Mouse (Mus musculus): ENCODE results near the gene Pafah1b3. TPM values are rescaled to one million over a fixed set of nuclear protein-coding genes. Genes with fewer than 3 reads are reported as not detected.

Pafah1b3 gene
- polyA plus RNA-seq, 1 experiment = 37.1 TPM

DNA sequence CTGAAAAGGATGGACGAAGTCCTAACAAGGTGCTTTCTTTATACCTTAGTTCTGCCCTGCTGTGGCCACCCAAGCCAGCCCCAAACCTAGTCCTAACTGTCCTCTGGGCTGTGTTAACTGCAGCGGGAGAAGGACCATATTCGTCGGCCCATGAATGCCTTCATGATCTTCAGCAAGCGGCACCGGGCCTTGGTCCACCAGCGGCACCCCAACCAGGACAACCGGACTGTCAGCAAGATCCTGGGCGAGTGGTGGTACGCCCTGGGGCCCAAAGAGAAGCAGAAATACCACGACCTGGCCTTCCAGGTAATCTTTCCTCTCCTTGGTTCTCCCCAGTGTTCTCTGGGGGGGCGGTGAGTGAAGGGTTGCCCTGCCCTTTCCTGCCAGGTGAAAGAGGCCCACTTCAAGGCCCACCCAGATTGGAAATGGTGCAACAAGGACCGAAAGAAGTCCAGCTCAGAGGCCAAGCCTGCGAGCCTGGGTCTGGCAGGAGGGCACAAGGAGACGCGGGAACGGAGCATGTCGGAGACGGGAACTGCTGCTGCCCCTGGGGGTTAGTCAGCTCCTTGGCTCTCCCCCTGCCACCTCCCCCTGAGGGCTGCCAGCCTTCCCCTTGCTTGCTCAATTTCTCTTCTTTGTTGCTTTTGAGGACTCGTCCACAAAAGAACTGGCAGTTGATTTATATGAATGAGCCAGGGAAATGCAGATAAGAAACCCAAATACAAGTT is 12.1 kb downstream of the Pafah1b3 start:
- no peaks in the 10 kb centered on the region for H3K27me3 ChIP-seq (ENCODE audit: control insufficient read depth, insufficient read depth, low read length)
- no peak overlapping the region for H3K4me3 ChIP-seq (ENCODE audit: control insufficient read depth, low read depth, low read length)
- peaks cover 5% of the 10 kb centered on the region for H3K36me3 ChIP-seq (ENCODE audit: control insufficient read depth, insufficient read depth, low read length)
- no peak overlapping the region for H3K27ac ChIP-seq (ENCODE audit: control insufficient read depth, insufficient read depth, low read depth, low read length)
- TF ChIP-seq POLR2A (IDR thresholded peaks at IDR 0.05; ENCODE audit: control insufficient read depth, low read depth, low read length) (no peak), CTCF (IDR thresholded peaks at IDR 0.05; ENCODE audit: control insufficient read depth, insufficient read depth, insufficient replicate concordance, low read depth, low read length) (no peak)
- peaks cover 24% of the 10 kb centered on the region for H3K4me1 ChIP-seq (ENCODE audit: control insufficient read depth, insufficient read depth, low read length)

DNA sequence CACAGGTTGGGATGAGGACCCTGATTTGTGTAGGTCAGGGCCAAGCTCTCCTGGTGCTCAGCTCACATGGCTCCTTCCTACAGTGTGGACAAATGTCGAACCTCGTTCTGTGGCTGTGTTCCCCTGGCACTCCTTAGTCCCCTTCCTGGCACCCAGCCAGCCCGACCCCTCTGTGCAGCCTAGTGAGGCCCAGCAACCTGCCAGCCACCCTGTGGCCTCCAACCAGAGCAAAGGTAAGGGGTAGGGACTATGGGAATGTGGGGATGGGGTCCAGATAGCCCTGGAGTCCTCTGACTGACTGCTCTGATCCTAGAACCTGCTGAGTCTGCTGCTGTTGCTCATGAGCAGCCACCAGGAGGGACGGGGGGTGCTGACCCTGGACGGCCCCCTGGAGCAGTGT is 13.0 kb downstream of the Pafah1b3 start:
- Histone ChIP-seq H3K4me1 (ENCODE audit: control insufficient read depth, insufficient read depth, low read length) (peaks cover 33% of the 10 kb centered on the region), H3K36me3 (ENCODE audit: control insufficient read depth, insufficient read depth, low read length) (peaks cover 5% of the 10 kb centered on the region)

DNA sequence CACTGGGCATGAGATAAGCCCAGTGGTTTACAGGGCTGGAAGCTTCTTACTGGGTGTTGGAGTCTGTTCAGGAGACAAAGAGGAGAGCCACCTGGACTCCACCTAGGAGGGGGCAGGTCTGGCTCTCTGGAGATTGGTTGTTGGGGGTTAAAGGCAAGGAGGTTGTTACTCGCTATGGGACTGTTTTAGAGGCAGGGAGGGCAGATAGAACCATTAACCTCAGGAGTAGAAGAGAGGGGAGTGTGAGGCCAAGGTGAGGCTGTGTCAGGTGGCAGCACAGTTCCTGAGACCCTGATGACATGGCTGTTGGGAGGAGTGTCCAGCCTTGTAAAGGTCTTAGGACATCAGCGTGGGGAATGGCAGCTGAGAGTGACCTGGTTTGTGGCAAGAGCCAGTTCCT is 13.6 kb downstream of the Pafah1b3 start:
- Histone ChIP-seq H3K27ac (ENCODE audit: control insufficient read depth, insufficient read depth, low read depth, low read length) (no peak overlapping the region), H3K4me3 (ENCODE audit: control insufficient read depth, low read depth, low read length) (no peak overlapping the region), H3K36me3 (ENCODE audit: control insufficient read depth, insufficient read depth, low read length) (peaks cover 5% of the 10 kb centered on the region), H3K4me1 (ENCODE audit: control insufficient read depth, insufficient read depth, low read length) (peaks cover 39% of the 10 kb centered on the region), H3K27me3 (ENCODE audit: control insufficient read depth, insufficient read depth, low read length) (no peaks in the 10 kb centered on the region)
- TF ChIP-seq CTCF (IDR thresholded peaks at IDR 0.05; ENCODE audit: control insufficient read depth, insufficient read depth, insufficient replicate concordance, low read depth, low read length) (no peak), POLR2A (IDR thresholded peaks at IDR 0.05; ENCODE audit: control insufficient read depth, low read depth, low read length) (no peak)

More for the DNA sequence above, 13.0 kb downstream of the Pafah1b3 start:
- TF ChIP-seq POLR2A (IDR thresholded peaks at IDR 0.05; ENCODE audit: control insufficient read depth, low read depth, low read length) (no peak), CTCF (IDR thresholded peaks at IDR 0.05; ENCODE audit: control insufficient read depth, insufficient read depth, insufficient replicate concordance, low read depth, low read length) (no peak)
- Histone ChIP-seq H3K27ac (ENCODE audit: control insufficient read depth, insufficient read depth, low read depth, low read length) (no peak overlapping the region), H3K27me3 (ENCODE audit: control insufficient read depth, insufficient read depth, low read length) (no peaks in the 10 kb centered on the region), H3K4me3 (ENCODE audit: control insufficient read depth, low read depth, low read length) (no peak overlapping the region)

DNA sequence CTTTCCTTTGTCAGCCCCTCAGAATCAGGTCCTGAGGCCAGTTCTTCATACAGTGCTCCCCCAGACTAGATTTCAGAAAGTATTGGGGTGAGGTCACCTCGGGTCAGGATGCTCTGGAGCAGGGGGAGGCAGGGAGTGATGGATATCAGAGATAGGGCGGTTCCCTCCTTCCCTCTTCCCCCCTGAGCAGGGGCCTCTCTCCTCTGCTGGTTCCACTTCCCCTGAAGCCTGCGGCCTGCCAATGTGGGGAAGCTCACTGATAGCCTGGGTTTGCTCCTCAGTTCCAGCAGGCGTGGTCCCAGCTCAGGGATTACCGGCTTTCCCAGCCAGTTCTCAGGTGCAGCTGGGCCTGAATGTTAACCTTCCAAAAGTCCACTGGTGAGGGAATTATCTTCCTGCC is 14.1 kb downstream of the Pafah1b3 start:
- Histone ChIP-seq H3K27ac (ENCODE audit: control insufficient read depth, insufficient read depth, low read depth, low read length) (no peak overlapping the region), H3K27me3 (ENCODE audit: control insufficient read depth, insufficient read depth, low read length) (no peaks in the 10 kb centered on the region), H3K4me3 (ENCODE audit: control insufficient read depth, low read depth, low read length) (peak overlapping the region; percentile 95), H3K36me3 (ENCODE audit: control insufficient read depth, insufficient read depth, low read length) (peaks cover 5% of the 10 kb centered on the region), H3K4me1 (ENCODE audit: control insufficient read depth, insufficient read depth, low read length) (peaks cover 43% of the 10 kb centered on the region)
- TF ChIP-seq POLR2A (IDR thresholded peaks at IDR 0.05; ENCODE audit: control insufficient read depth, low read depth, low read length) (no peak), CTCF (IDR thresholded peaks at IDR 0.05; ENCODE audit: control insufficient read depth, insufficient read depth, insufficient replicate concordance, low read depth, low read length) (no peak)

DNA sequence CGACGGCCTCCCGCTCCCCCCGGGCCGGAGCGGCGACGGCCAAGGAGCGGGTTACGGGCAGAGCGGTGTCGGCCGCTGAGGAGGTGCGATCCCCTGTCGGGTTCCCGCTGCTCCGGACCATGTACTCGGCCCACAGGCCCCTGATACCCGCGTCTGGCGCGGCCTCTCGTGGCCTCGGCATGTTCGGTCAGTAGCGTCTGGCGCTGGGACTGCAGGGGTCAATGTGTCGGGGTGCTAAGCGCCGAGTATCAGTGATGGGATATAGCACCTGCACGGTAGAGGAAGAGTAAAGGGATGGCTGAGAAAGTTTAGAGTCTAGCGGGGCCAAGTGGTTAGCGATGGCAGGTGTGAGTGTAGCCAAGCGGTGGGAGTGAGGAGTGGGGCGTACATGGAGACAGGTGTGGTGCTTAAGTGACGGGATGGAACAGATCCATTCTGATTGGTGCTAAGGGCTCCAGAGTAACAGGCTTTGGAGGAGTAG is 15.0 kb downstream of the Pafah1b3 start:
- TF ChIP-seq CTCF (IDR thresholded peaks at IDR 0.05; ENCODE audit: control insufficient read depth, insufficient read depth, insufficient replicate concordance, low read depth, low read length) (no peak), POLR2A (IDR thresholded peaks at IDR 0.05; ENCODE audit: control insufficient read depth, low read depth, low read length) (no peak)
- H3K27me3 ChIP-seq (ENCODE audit: control insufficient read depth, insufficient read depth, low read length) = no peaks in the 10 kb centered on the region
- peak overlapping the region; percentile 95 for H3K4me3 ChIP-seq (ENCODE audit: control insufficient read depth, low read depth, low read length)
- H3K27ac ChIP-seq (ENCODE audit: control insufficient read depth, insufficient read depth, low read depth, low read length) = peak overlapping the region; percentile 93
- peaks cover 47% of the 10 kb centered on the region for H3K4me1 ChIP-seq (ENCODE audit: control insufficient read depth, insufficient read depth, low read length)
- peaks cover 5% of the 10 kb centered on the region for H3K36me3 ChIP-seq (ENCODE audit: control insufficient read depth, insufficient read depth, low read length)

DNA sequence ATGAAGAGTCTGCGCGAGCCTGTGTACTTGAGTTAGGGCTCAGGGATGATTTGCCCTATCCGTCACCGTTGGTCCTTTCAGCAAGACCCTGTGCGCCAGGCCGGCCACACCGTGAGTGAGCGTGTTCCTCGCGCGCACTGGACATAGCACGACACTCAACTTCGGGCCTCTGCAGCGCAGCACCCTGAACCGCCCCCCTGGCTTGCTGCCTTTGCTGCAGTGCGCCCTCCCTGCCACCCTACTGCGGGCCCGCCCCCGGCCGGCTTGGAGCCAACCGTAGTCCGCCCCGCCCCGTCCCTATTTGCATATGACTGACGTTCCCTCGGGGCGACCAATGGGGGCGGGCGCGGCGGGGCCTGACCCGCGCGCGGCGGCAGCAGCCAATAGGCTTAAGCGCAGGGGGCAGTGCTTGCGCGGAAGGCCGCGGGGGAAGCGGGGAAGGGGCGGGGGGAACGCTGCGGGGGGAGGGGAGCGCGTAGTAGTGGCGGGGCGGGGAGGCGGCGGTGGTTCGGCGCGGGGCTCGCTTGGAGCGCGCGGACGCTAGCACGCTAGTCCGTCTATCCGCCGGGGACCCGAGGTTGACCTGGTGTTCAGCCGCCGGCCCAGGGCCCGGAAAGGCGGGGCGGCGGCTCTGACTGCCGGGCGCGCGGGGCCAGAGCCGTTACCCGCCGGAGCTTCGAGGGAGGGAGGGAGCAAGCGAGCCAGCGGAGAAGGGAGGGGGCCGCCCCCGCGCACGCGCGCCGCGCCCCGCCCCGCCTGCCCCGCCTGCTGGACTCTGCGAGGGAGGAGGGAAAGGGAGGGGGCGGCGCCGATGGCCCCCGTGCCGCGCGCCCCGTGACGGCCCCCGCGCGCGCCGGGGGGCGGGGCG is 15.8 kb downstream of the Pafah1b3 start:
- Histone ChIP-seq H3K36me3 (ENCODE audit: control insufficient read depth, insufficient read depth, low read length) (peaks cover 2% of the 10 kb centered on the region), H3K4me3 (ENCODE audit: control insufficient read depth, low read depth, low read length) (peak overlapping the region; percentile 95), H3K27ac (ENCODE audit: control insufficient read depth, insufficient read depth, low read depth, low read length) (peak overlapping the region; percentile 93), H3K4me1 (ENCODE audit: control insufficient read depth, insufficient read depth, low read length) (peaks cover 47% of the 10 kb centered on the region), H3K27me3 (ENCODE audit: control insufficient read depth, insufficient read depth, low read length) (no peaks in the 10 kb centered on the region)
- TF ChIP-seq CTCF (IDR thresholded peaks at IDR 0.05; ENCODE audit: control insufficient read depth, insufficient read depth, insufficient replicate concordance, low read depth, low read length) (no peak), POLR2A (IDR thresholded peaks at IDR 0.05; ENCODE audit: control insufficient read depth, low read depth, low read length) (peak; percentile 64)

DNA sequence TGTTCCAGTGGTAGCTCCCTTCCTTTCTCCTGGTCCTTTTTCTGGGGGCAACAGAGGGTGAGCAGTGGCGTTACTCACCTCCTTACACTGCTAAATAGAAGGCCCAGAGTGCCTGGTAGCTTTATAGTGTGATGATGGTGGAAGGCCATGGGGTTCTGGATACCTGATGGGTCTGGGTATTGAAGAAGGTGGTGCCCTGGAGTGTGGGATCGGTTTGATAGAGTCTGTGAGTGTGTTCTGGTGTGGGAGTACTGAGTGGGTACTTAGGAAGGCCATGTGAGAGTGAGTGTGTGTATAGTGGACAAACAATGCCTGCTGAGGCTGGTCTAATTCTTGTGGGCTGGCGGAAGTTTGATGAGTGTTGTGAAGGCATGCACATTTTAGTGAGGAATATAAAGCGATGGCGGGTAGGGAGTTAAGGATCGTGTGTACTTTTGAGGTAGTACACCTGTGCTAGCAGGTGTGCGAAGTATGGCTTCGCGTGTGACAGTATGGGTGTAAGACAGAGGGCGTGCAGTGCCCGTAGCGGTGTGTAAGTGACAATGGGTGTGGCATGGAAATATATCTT is 16.5 kb downstream of the Pafah1b3 start:
- no peak for TF ChIP-seq POLR2A (IDR thresholded peaks at IDR 0.05; ENCODE audit: control insufficient read depth, low read depth, low read length)
- no peak for TF ChIP-seq CTCF (IDR thresholded peaks at IDR 0.05; ENCODE audit: control insufficient read depth, insufficient read depth, insufficient replicate concordance, low read depth, low read length)

More for the DNA sequence above, 16.5 kb downstream of the Pafah1b3 start:
- H3K27ac ChIP-seq (ENCODE audit: control insufficient read depth, insufficient read depth, low read depth, low read length) = peak overlapping the region; percentile 82
- no peaks in the 10 kb centered on the region for H3K27me3 ChIP-seq (ENCODE audit: control insufficient read depth, insufficient read depth, low read length)
- peak overlapping the region; percentile 64 for H3K4me3 ChIP-seq (ENCODE audit: control insufficient read depth, low read depth, low read length)
- H3K36me3 ChIP-seq (ENCODE audit: control insufficient read depth, insufficient read depth, low read length) = peaks cover 2% of the 10 kb centered on the region; the same call in 1 of the 2 replicates
- H3K4me1 ChIP-seq (ENCODE audit: control insufficient read depth, insufficient read depth, low read length) = peaks cover 47% of the 10 kb centered on the region

All from testis, adult 2 months (tissue).